Mouse (Mus musculus) liver, adult 2 months (tissue): ENCODE measurements around the gene Rps17.
A peak's percentile ranks its signal among the peaks of the same experiment; 100 is the strongest.

Experiments used
- CTCF ChIP-seq: fragments of 200-500 bp; IDR thresholded peaks from 2 replicates; pipeline ENCODE4 v1.5.1; 2011; ENCODE audit warnings: low read depth, low read length, control low read depth
- POLR2A ChIP-seq: fragments of 200-500 bp; IDR thresholded peaks from 2 replicates; pipeline ENCODE4 v1.6.1; 2011; ENCODE audit warnings: low read length, control low read depth; ENCODE audit not compliant: insufficient read depth; ENCODE audit errors: extremely low read depth

- peak; percentile 74 for TF ChIP-seq CTCF
- no peak for TF ChIP-seq POLR2A
Measured at GRCm38 (mm10) chr7:81303682-81304081, 41.4 kb downstream of the Rps17 start.
